Mouse (Mus musculus) MEL (cell line): Measurements from ENCODE around the gene Pax6. TPM values are rescaled to one million over a fixed set of nuclear protein-coding genes. Genes with fewer than 3 reads are reported as not detected.

Experiments used
- DNase-seq: peaks from one replicate; pipeline ENCODE4 v3.0.0; 2011; ENCODE audit warnings: low read depth, low spot score
- H3K27ac ChIP-seq: 2 replicates; pipeline ENCODE4 v1.5.1; 2012; ENCODE audit warnings: low read depth, mild to moderate bottlenecking, control low read depth, low read length, moderate library complexity; ENCODE audit not compliant: control insufficient read depth
- H3K27me3 ChIP-seq, 2 experiments: fragments of 150-350 bp in 1 of 2; sonication (generic) in 1 of 2; 2 replicates each; pipeline ENCODE4 v1.6.1; 2012; ENCODE audit warnings: low read length in 2 of 2, mild to moderate bottlenecking in 2 of 2, improper control_type of control experiment in 1 of 2, moderate library complexity in 1 of 2; ENCODE audit not compliant: insufficient read depth in 2 of 2, control insufficient read depth in 1 of 2
- H3K36me3 ChIP-seq, 2 experiments: 2 replicates each; pipeline ENCODE4 v1.6.1; 2012 to 2014; ENCODE audit warnings: low read length in 2 of 2, improper control_type of control experiment in 1 of 2, inconsistent platforms in 1 of 2, mild to moderate bottlenecking in 1 of 2; ENCODE audit not compliant: insufficient read depth in 2 of 2, control insufficient read depth in 1 of 2
- H3K4me1 ChIP-seq, 2 experiments: fragments of 150-350 bp in 1 of 2; sonication (generic) in 1 of 2; 2 replicates each; pipeline ENCODE4 v1.6.1; 2012; ENCODE audit warnings: low read length in 2 of 2, improper control_type of control experiment in 1 of 2, mild to moderate bottlenecking in 1 of 2; ENCODE audit not compliant: insufficient read depth in 2 of 2, control insufficient read depth in 1 of 2
- H3K4me3 ChIP-seq, 2 experiments: fragments of 150-350 bp in 1 of 2; sonication (generic) in 1 of 2; 2 replicates each; pipeline ENCODE4 v1.5.1; 2012; ENCODE audit warnings: low read depth in 2 of 2, low read length in 2 of 2, mild to moderate bottlenecking in 2 of 2, moderate library complexity in 2 of 2, control low read depth in 1 of 2, improper control_type of control experiment in 1 of 2; ENCODE audit not compliant: control insufficient read depth in 1 of 2, insufficient read depth in 1 of 2
- H3K79me2 ChIP-seq: 2 replicates; pipeline ENCODE4 v1.6.1; 2012; ENCODE audit warnings: mild to moderate bottlenecking, low read length, moderate library complexity; ENCODE audit not compliant: control insufficient read depth, poor library complexity, insufficient read depth
- H3K9ac ChIP-seq: 2 replicates; pipeline ENCODE4 v1.6.1; 2012; ENCODE audit warnings: low read depth, mild to moderate bottlenecking, control low read depth, low read length, moderate library complexity; ENCODE audit not compliant: control insufficient read depth, poor library complexity, severe bottlenecking
- H3K9me3 ChIP-seq: fragments of 150-350 bp; sonication (generic); replicated peaks from 2 replicates; pipeline ENCODE4 v1.6.1; 2012; ENCODE audit warnings: mild to moderate bottlenecking, low read length, improper control_type of control experiment, moderate library complexity; ENCODE audit not compliant: insufficient read depth
- ETS1 ChIP-seq: IDR thresholded peaks from 2 replicates; pipeline ENCODE4 v1.6.1; 2012; ENCODE audit warnings: low read depth, mild to moderate bottlenecking, inconsistent platforms, low read length, improper control_type of control experiment, moderate library complexity
- MEF2A ChIP-seq: IDR thresholded peaks from 2 replicates; pipeline ENCODE4 v1.6.1; 2014; ENCODE audit warnings: low read depth, mild to moderate bottlenecking, inconsistent platforms, low read length, improper control_type of control experiment; ENCODE audit not compliant: poor library complexity, insufficient replicate concordance, severe bottlenecking; ENCODE audit errors: extremely low read depth
- RAD21 ChIP-seq: IDR thresholded peaks from 2 replicates; pipeline ENCODE4 v1.6.1; 2011; ENCODE audit warnings: mild to moderate bottlenecking, low read depth, low read length, improper control_type of control experiment
- RCOR1 ChIP-seq: IDR thresholded peaks from 2 replicates; pipeline ENCODE4 v1.6.1; 2012; ENCODE audit warnings: low read depth, mild to moderate bottlenecking, inconsistent platforms, low read length, improper control_type of control experiment
- UBTF ChIP-seq: IDR thresholded peaks from 2 replicates; pipeline ENCODE4 v1.6.1; 2012; ENCODE audit warnings: low read depth, mild to moderate bottlenecking, inconsistent platforms, low read length, improper control_type of control experiment, moderate library complexity, borderline replicate concordance; ENCODE audit not compliant: insufficient read depth
- polyA plus RNA-seq, 2 experiments: library from polyadenylated mRNA; stranded (reverse) in 1 of 2; unstranded in 1 of 2; fragments of >175 nt in 1 of 2; fragments of >200 nt in 1 of 2; gene quantifications; 2 replicates each; pipeline versions ENCODE4 v1.2.1 to v1.2.4; 2012; ENCODE audit warnings: low replicate concordance in 2 of 2, low read depth in 1 of 2; ENCODE audit not compliant: insufficient read length in 2 of 2, insufficient read depth in 1 of 2, missing spikeins in 1 of 2
- total RNA-seq: library from RNA; depleted of rRNA; stranded (reverse); fragments of 300-350 nt; gene quantifications from 2 replicates; pipeline ENCODE4 v1.2.3, GENCODE M21; 2012; rRNA removed

Gene Pax6
- total and polyA plus RNA-seq, 3 experiments: 7.5 to 17.6 TPM; not detected in 1

- Histone ChIP-seq H3K36me3 (peaks cover 0 to 5% of the 10 kb centered on the region in 2 experiments; a peak in 2 of 4 replicates), H3K27me3 (no peaks in the 10 kb centered on the region), H3K4me1 (peaks cover 3 to 6% of the 10 kb centered on the region in 2 experiments; a peak in 3 of 4 replicates), H3K27ac (no peak overlapping the region), H3K4me3 (no peak overlapping the region), H3K9me3 (no peaks in the 10 kb centered on the region), H3K9ac (no peak overlapping the region), H3K79me2 (no peaks in the 10 kb centered on the region)
- DNase-seq: no peak
- TF ChIP-seq MEF2A (no peak), UBTF (no peak), RCOR1 (no peak), ETS1 (no peak), RAD21 (no peak)
These were observed 78.2 kb downstream of the Pax6 start for GRCm38 (mm10) chr2:105746896-105747295.

Other genes with a start within 250 kb of the Pax6 start
- 16.0 and 17.8 TPM in 2 replicates for gene Elp4, start 235.7 kb downstream of the Pax6 start, total RNA-seq
- gene Elp4, start 235.7 kb downstream of the Pax6 start, polyA plus RNA-seq: 10 to 100 TPM in 1 of 2 experiments, not detected in 1; 15.8 TPM
- gene Immp1l, start 235.7 kb downstream of the Pax6 start, total RNA-seq: 49.8 and 55.4 TPM in 2 replicates
- 100 to 1,000 TPM in 1 of 2 experiments, 10 to 100 TPM in 1; 44.7 to 156 TPM for gene Immp1l, start 235.7 kb downstream of the Pax6 start, polyA plus RNA-seq